Mouse (Mus musculus): ENCODE results near the gene Ccl12. TPM values are rescaled to one million over a fixed set of nuclear protein-coding genes. Genes with fewer than 3 reads are reported as not detected.

The Ccl12 gene
- not detected for polyA plus RNA-seq (2017; shearing (Covaris generic))

GRCm38 (mm10) chr11:82101529-82101928 lies at the start of gene Ccl12:
Ccl12 (plus strand) TSS chr11:82101845.
- no peak for ATAC-seq

DNA sequence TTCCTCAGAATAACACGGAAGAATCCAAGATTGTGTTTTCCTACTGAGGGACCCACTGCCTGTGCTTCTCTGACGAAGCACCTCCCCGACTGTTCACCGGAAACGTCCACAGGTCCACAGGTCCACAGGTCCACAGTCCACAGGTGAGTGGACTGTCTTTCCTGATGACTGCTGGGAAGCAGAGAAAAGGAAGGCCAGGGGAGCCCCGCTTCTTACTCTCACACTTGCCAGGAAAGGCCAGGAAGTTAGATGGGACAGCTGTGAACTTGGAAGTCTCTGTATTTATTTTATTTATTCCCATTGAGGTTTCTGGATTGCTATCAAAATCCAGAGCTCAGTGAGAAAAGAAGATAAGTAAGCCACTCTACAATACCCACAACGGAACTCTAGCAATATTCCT lies 47.8 kb upstream of the Ccl12 start:
- ATAC-seq, result no peak

DNA sequence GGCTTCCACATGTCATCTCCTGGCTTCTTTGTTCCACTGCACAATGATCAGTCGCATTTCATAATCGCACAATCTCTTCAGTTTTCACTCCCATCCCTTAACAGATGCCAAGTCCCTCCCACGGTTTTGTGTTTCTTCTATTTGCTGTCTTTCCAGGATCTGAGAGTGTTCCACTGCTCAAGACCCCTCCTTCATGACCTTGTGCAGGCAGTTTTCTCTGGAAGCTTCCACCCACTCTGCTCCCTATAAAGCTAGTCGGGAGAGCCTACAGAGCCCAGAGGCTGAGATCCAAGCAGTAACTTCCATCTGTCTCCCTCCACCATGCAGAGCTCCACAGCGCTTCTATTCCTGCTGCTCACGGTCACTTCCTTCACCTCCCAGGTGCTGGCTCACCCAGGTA lies 44.0 kb upstream of the Ccl12 start, which contains the start of gene Ccl11:
Ccl11 (plus strand) TSS at position 178 of the 400 bp plus-strand sequence.
- ATAC-seq, result no peak

GRCm38 (mm10) chr11:82062226-82062625 lies 39.4 kb upstream of the Ccl12 start:
- ATAC-seq, result no peak

- ATAC-seq, result no peak
These were observed 38.2 kb upstream of the Ccl12 start for GRCm38 (mm10) chr11:82063454-82063853.

DNA sequence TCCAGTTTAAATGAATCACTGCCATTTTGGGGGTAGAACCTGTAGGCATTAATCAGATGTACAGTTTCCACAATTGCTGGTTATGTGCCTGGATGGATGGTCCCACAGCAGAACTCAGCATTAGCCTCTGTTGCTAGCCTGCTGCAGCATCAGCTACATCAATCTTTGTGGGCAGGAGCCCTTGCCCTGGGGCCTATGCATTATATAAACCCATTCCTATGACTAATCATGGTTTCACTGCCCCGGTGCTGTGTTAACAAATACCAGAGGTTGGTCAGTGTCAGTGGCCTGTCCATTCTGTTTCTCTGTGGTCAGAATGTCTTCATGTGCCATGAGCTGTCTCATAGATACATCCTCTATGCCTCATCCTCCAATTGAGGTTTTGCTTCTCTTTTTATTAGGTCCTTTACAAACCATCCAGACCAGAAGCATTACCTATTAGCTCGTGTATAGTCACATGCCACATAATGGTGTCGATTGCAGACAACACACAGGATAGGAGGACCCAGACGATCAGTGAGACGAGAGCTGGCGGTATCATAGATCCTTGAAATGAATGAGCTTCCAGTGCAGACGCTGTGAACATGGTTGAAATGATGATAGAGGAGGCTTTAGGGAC lies 34.6 kb upstream of the Ccl12 start:
- no peak for ATAC-seq

GRCm38 (mm10) chr11:82071076-82071475 lies 30.6 kb upstream of the Ccl12 start:
- no peak for ATAC-seq

GRCm38 (mm10) chr11:82072374-82072773 lies 29.3 kb upstream of the Ccl12 start:
- no peak for ATAC-seq

- ATAC-seq, result no peak
These were observed 28.7 kb upstream of the Ccl12 start for GRCm38 (mm10) chr11:82072984-82073383.

DNA sequence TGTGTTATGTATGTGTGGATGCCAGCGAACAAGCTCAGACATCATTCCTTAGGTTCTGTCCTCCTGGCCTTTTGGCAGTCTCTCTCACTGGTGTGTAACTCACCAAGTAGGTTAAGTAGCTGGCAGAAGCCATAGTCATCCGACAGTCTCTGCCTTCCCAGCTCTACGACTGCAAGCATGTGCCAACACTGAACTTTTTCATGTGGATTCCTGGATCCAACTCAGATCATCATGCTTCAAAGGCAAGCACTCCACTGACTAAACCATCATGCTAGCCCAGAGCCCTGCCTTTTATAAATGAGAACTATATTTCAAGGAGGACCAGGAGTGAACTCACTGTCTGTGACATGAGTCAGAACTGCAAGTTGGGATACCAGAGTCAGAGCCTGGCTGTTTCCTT lies 28.0 kb upstream of the Ccl12 start:
- no peak for ATAC-seq

DNA sequence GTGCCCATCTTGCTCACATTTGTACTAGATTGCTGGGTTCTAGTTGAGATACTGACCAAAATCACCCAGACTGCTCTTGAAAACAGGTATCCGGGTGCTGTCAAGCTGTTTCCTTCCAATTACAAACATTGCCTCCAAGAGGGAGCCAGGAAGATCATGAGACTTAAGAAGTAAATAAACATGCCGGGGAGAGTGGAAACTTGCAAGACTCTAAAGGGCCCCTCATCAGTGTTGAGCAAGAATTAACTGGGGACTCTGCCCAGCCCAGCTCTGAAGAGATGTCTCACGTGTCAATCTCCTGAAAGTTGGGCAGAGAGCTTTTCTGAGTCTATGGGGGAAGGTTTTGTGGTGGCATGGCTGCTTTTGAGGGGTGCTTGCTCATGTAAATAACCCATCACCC lies 24.6 kb upstream of the Ccl12 start:
- no peak for ATAC-seq

GRCm38 (mm10) chr11:82078136-82078730 lies 23.4 kb upstream of the Ccl12 start:
- ATAC-seq, result no peak

DNA sequence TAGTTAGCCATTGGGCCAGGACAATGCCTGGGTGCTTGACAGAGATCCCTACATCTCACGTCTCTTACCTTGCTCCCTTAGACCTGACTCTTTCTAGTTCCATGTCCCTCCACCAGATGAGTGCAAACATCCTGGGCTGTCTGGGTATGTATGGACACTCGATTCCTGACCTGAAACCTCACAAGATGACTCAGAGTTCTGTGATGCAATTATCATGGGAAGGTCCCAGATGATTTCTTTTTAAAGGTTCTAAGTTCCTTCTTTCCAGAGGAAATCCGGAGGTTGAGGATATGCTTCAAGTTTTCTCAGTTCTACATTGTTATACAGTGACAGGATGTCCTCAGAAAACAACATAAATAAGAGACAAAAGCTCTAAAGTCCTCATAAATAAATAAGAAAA lies 20.8 kb upstream of the Ccl12 start:
- no peak for ATAC-seq

- no peak for ATAC-seq
These were observed 17.3 kb upstream of the Ccl12 start for GRCm38 (mm10) chr11:82084360-82084759.

DNA sequence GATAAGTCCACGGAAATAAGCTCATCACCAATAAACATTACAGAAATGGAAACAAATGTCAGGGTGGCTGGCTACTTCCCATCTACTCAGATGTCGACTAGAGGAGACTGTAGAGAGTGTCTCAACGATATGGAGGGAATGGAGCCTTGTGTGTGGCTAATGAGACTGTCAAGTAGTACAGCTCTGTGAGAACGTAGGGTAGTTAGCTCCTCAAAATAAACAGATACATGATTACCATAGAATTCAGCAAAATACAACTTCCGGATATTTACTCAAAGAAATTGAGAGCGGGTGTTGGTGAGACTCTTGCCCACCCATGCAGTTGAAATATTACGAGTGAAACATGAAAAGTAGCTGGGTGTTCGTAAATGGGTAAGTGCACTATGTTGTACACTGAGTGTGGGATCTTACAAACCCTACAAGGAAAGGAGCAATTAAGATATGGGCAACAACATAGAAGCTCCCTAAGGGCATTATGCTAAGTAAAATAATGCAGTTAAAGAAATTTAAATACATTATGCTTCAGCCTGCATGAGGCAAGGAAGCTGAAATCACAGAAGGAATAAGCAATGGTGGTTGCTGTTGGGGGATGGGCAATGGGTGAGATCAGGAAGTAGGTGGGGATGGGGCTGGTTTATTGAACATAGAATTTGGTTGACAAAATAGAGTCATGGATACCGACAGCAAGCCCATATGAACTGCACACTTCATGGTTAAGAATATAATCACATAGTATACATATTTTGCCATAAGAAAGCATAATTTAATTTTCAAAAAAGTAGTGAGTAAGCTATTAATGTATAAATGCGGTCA lies 1.9 kb upstream of the Ccl12 start:
- no peak for ATAC-seq

GRCm38 (mm10) chr11:82101087-82101486 lies 558 bp upstream of the Ccl12 start:
- no peak for ATAC-seq

DNA sequence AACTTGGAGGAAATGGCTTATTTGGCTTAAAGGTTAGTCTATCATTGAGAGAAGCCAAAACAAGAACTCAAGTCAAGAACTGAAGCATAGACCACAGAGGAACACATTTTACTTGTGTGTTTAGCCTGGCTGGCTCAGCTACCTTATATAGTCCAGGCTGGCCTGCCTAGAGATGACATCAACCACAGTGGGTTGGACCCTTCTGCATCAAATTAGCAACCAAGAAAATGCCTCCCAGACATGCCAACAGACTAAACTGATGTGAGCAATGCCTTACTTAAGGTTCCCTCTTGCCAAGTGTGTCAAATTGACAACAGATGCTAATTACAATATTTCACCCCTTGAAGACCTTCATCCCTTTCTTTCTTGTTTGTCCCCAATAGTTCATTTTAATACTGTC lies 8.0 kb downstream of the Ccl12 start:
- no peak for ATAC-seq

DNA sequence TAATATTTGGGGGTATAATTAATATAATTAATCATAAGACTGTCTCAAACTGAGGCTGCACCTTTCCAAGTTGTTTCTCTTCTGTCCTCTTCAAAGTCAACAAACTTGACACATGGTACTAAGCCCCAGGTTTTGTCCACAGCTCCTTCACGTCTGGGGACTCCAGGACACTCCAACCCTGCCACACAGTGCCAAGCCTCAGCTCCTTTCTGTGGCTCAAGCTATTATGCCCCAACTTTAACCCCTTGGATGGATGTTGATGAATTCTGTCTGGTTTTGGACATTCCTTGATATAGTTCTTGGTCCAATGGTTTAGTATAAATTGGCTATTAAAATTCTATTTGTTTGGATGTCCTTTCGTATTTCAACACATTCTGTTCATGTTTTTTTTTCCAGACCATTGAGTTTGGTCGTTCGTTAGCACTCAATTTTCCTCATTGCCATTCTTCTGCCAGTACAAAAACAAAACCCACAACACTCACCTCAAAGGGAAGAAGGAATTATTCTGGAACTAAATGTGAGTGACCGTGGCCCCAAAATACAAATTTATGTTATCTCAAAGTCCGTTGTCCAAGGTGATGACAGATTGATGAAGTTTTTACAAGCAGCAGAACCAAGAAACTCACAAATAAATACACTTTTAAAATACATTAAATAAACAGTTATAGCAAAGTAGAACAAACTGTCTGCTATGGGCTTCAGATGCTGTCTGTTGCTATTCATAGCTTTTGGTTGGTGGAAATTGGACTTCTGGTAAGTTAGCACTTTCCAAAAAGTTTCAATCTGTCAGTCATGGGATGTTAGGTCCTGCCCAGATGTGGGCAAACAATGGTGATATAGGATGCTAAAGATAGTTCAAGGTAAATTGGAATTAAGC lies 9.0 kb downstream of the Ccl12 start:
- no peak for ATAC-seq

- ATAC-seq, result no peak
These were observed 13.2 kb downstream of the Ccl12 start, which contains the start of gene Ccl8 for GRCm38 (mm10) chr11:82114885-82115284. Ccl8 (plus strand) TSS chr11:82115185.

GRCm38 (mm10) chr11:82116041-82116440 lies 14.4 kb downstream of the Ccl12 start:
- ATAC-seq, result no peak

DNA sequence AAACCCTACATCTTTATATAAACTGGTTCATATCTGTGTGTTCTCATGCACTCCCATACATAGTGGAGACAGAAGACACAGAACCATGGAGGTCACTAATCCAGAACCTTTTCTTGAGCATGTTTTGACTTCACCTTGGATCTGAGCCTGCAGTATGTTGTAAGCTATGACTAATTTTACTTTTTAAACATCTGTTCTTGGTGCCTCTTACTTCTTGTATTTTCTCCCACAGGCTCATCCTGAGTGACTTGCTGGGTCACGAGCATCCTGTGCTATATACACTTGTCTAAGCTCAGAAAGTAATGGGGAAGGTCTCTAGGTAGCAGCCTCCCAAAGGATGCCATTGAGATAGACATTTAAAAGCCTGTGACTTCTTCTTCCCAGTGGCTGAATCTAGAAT lies 31.3 kb downstream of the Ccl12 start:
- ATAC-seq, result no peak

DNA sequence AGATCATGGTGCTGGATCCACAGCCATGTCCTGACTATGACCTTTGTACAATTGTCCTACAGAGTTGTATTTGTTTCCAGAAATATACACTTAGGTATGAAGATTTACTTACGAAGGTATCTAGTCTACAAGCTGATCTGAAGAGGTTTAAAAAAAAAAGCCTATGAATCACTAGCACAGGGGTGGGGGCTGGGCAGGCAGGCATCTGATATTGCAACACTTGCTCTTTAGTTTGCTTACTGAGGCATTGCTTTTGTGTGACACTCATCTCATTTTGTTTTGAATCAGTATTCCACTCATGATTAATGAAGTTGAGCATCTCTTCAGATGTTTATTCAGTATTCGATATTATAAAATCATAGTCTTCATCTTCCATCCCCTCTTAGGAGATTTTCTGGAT lies 34.6 kb downstream of the Ccl12 start:
- ATAC-seq, result no peak
